Mouse (Mus musculus) bone marrow macrophage, adult 2 months (primary cell): ENCODE data around the gene Rimbp2.

Source experiments
- CTCF ChIP-seq: IDR thresholded peaks from 2 replicates; pipeline ENCODE4 v1.5.1; 2012; ENCODE audit warnings: low read depth, mild to moderate bottlenecking, low read length, moderate library complexity
- POLR2A ChIP-seq: IDR thresholded peaks from 2 replicates; pipeline ENCODE4 v1.6.1; 2012; ENCODE audit warnings: mild to moderate bottlenecking, low read depth, low read length, borderline replicate concordance

DNA sequence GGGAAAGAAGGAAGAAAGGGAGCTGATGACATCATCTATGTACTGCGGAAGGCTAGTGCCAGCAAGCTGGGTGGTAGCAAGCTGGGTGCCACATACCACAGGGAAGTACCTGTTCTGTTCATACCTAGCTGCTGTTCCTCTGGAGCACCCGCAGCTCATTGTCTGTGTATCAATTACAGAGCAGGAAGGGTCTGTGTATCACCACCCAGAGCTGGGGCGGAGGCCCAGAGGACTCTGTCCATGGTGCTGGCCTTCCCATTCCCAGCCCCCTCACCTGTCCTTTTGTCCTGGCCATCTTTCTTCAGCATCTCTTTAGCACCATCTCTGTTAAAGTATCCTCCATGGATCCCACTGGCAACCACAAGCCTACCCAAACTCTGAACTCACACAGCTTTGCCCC, 74.2 kb downstream of the Rimbp2 start:
- TF ChIP-seq CTCF (no peak), POLR2A (no peak)
